Mouse (Mus musculus): ENCODE results near the gene Rasl11b. TPM values are rescaled to one million over a fixed set of nuclear protein-coding genes. Genes with fewer than 3 reads are reported as not detected.

Rasl11b gene
- total RNA-seq, 4 experiments from 2014 or later, result 36.0 to 52.1 (median 41.2) TPM

Other genes starting within 250 kb of the Rasl11b start
- 10 to 100 TPM; 32.2 to 40.1 (median 34.8) TPM for gene Usp46, start 126.9 kb upstream of the Rasl11b start, total RNA-seq (2022)